Mouse (Mus musculus) layer of hippocampus, adult 11-12 months (tissue): ENCODE measurements around the gene Casq2.
A peak's percentile ranks its signal among the peaks of the same experiment; 100 is the strongest.
"Not testable (repeated sequence)": the region's sequence is repeated elsewhere in the genome, so short reads cannot be mapped to it uniquely, and the experiment has no call there.

Experiments
- DNase-seq: peaks from one replicate; pipeline ENCODE4 v3.0.0; 2022; ENCODE audit warnings: low spot score

Casq2 gene

GRCm38 (mm10) chr3:102135389-102136113, 49.3 kb downstream of the Casq2 start:
- DNase-seq: no peak

- DNase-seq: no peak
Measured at GRCm38 (mm10) chr3:102137158-102137557, 50.9 kb downstream of the Casq2 start.

GRCm38 (mm10) chr3:102138899-102139298, 52.7 kb downstream of the Casq2 start:
- DNase-seq: no peak

- no peak for DNase-seq
Measured at GRCm38 (mm10) chr3:102140606-102141005, 54.4 kb downstream of the Casq2 start.

GRCm38 (mm10) chr3:102141451-102141850, 55.2 kb downstream of the Casq2 start:
- DNase-seq: no peak

- no peak for DNase-seq
Measured at GRCm38 (mm10) chr3:102141893-102142292, 55.7 kb downstream of the Casq2 start.

- no peak for DNase-seq
Measured at GRCm38 (mm10) chr3:102142947-102143346, 56.7 kb downstream of the Casq2 start.

- no peak for DNase-seq
Measured at GRCm38 (mm10) chr3:102143536-102143935, 57.3 kb downstream of the Casq2 start.

GRCm38 (mm10) chr3:102144401-102144800, 58.2 kb downstream of the Casq2 start:
- no peak for DNase-seq

GRCm38 (mm10) chr3:102145645-102146386, 59.6 kb downstream of the Casq2 start:
- DNase-seq: no peak

GRCm38 (mm10) chr3:102146428-102146827, 60.2 kb downstream of the Casq2 start:
- DNase-seq: no peak

- DNase-seq: no peak
Measured at GRCm38 (mm10) chr3:102147189-102147588, 61.0 kb downstream of the Casq2 start.

GRCm38 (mm10) chr3:102149941-102150340, 63.7 kb downstream of the Casq2 start:
- DNase-seq: no peak

GRCm38 (mm10) chr3:102151850-102152249, 65.6 kb downstream of the Casq2 start:
- DNase-seq: no peak

- DNase-seq: no peak
Measured at GRCm38 (mm10) chr3:102152471-102152870, 66.3 kb downstream of the Casq2 start.

- no peak for DNase-seq
Measured at GRCm38 (mm10) chr3:102152872-102153271, 66.7 kb downstream of the Casq2 start.

- DNase-seq: no peak
Measured at GRCm38 (mm10) chr3:102154107-102154506, 67.9 kb downstream of the Casq2 start.

GRCm38 (mm10) chr3:102156737-102157136, 70.5 kb downstream of the Casq2 start:
- DNase-seq: no peak

- no peak for DNase-seq
Measured at GRCm38 (mm10) chr3:102157652-102158051, 71.4 kb downstream of the Casq2 start.

GRCm38 (mm10) chr3:102158759-102159422, 72.7 kb downstream of the Casq2 start:
- no peak for DNase-seq

GRCm38 (mm10) chr3:102159423-102160325, 73.5 kb downstream of the Casq2 start:
- peak; percentile 23 for DNase-seq

GRCm38 (mm10) chr3:102163861-102164260, 77.6 kb downstream of the Casq2 start:
- DNase-seq: not testable (repeated sequence)
